Mouse (Mus musculus) CH12.LX (cell line): ENCODE measurements at regions not wholly inside any gene's neighbourhood (a gene's known extent, or its start where the extent isn't known, plus 50 kb on each side); places are given as distances from the start of the nearest gene placed in this dataset.

Experiments used
- BHLHE40 ChIP-seq: IDR thresholded peaks from 2 replicates; pipeline ENCODE4 v1.6.1; 2011; ENCODE audit warnings: mild to moderate bottlenecking, low read depth, low read length, improper control_type of control experiment
- CTCF ChIP-seq, 2 experiments: IDR thresholded peaks in 1 of 2; conservative IDR thresholded peaks in 1 of 2; 2 replicates each; pipeline ENCODE4 v1.5.1; 2011 to 2012; ENCODE audit warnings: low read depth in 2 of 2, low read length in 2 of 2, improper control_type of control experiment in 1 of 2, inconsistent platforms in 1 of 2, mild to moderate bottlenecking in 1 of 2, moderate library complexity in 1 of 2
- ETS1 ChIP-seq: conservative IDR thresholded peaks from 2 replicates; pipeline ENCODE4 v1.6.1; 2012; ENCODE audit warnings: low read depth, mild to moderate bottlenecking, inconsistent platforms, low read length, improper control_type of control experiment, moderate library complexity
- MAZ ChIP-seq: IDR thresholded peaks from 2 replicates; pipeline ENCODE4 v1.6.1; 2012; ENCODE audit warnings: low read depth, mild to moderate bottlenecking, inconsistent platforms, low read length, improper control_type of control experiment, moderate library complexity
- POLR2A ChIP-seq: IDR thresholded peaks from 2 replicates; pipeline ENCODE4 v1.6.1; 2011; ENCODE audit warnings: low read depth, mild to moderate bottlenecking, improper control_type of control experiment, low read length
- USF1 ChIP-seq: IDR thresholded peaks from 2 replicates; pipeline ENCODE4 v1.6.1; 2014; ENCODE audit warnings: low read depth, mild to moderate bottlenecking, inconsistent platforms, low read length, improper control_type of control experiment

- TF ChIP-seq USF1, result no peak
- TF ChIP-seq CTCF (conservative IDR thresholded peaks at IDR 0.05 in 1 of 2, IDR thresholded peaks at IDR 0.05 in 1 of 2; ENCODE audit: low read depth in 2 of 2, low read length in 2 of 2), result no peak
- no peak for TF ChIP-seq POLR2A
- no peak for TF ChIP-seq BHLHE40
- no peak for TF ChIP-seq ETS1
- TF ChIP-seq MAZ, result no peak
Observed at GRCm38 (mm10) chr3:15243584-15243983, 88.5 kb downstream of the Gm9733 start.
